Mouse (Mus musculus) CH12.LX (cell line): Measurements from ENCODE around the gene Gm17545. TPM values are rescaled to one million over a fixed set of nuclear protein-coding genes. Genes with fewer than 3 reads are reported as not detected.

ENCODE experiments used
- DNase-seq: peaks from one replicate; pipeline ENCODE4 v3.0.0-alpha.2; 2013; ENCODE audit errors: extremely low read depth
- H3K27ac ChIP-seq: 2 replicates; pipeline ENCODE4 v1.5.1; 2012; ENCODE audit warnings: low read depth, mild to moderate bottlenecking, control low read depth, moderate library complexity; ENCODE audit not compliant: insufficient read depth
- H3K27me3 ChIP-seq: replicated peaks from 2 replicates; pipeline ENCODE3; 2012; ENCODE audit warnings: inconsistent platforms
- H3K36me3 ChIP-seq, 2 experiments: replicated peaks in 1 of 2; 2 replicates each; pipeline versions ENCODE3 to v1.6.1; 2012; ENCODE audit warnings: inconsistent platforms in 1 of 2, low read length in 1 of 2, mild to moderate bottlenecking in 1 of 2, mixed read lengths in 1 of 2, moderate library complexity in 1 of 2; ENCODE audit not compliant: control insufficient read depth in 1 of 2, insufficient read depth in 1 of 2
- H3K4me1 ChIP-seq, 2 experiments: 2 replicates each; pipeline ENCODE4 v1.6.1; 2012; ENCODE audit warnings: inconsistent platforms in 1 of 2, moderate library complexity in 1 of 2; ENCODE audit not compliant: insufficient read depth in 2 of 2, control insufficient read depth in 1 of 2
- H3K4me2 ChIP-seq: 2 replicates; pipeline ENCODE4 v1.6.1; 2012; ENCODE audit warnings: low read depth, mild to moderate bottlenecking, control low read depth; ENCODE audit not compliant: poor library complexity, insufficient read depth, severe bottlenecking
- H3K4me3 ChIP-seq, 3 experiments: fragments of 150-350 bp in 1 of 3; sonication (generic) in 1 of 3; replicated peaks in 1 of 3; 2 replicates each; pipeline versions ENCODE3 to v1.5.1; 2011 to 2012; ENCODE audit warnings: low read depth in 2 of 3, low read length in 2 of 3, mild to moderate bottlenecking in 2 of 3, moderate library complexity in 2 of 3, control low read depth in 1 of 3, improper control_type of control experiment in 1 of 3, inconsistent platforms in 1 of 3, mixed read lengths in 1 of 3; ENCODE audit not compliant: poor library complexity in 1 of 3
- H3K79me2 ChIP-seq: replicated peaks from 2 replicates; pipeline ENCODE4 v1.6.1; 2012; ENCODE audit warnings: mild to moderate bottlenecking, moderate library complexity; ENCODE audit not compliant: control insufficient read depth, poor library complexity, insufficient read depth, severe bottlenecking; ENCODE audit errors: extremely low read depth
- H3K9ac ChIP-seq: 2 replicates; pipeline ENCODE4 v1.6.1; 2012; ENCODE audit warnings: low read depth, mild to moderate bottlenecking, control low read depth, moderate library complexity; ENCODE audit not compliant: insufficient read depth
- H3K9me3 ChIP-seq: replicated peaks from 2 replicates; pipeline ENCODE3; 2012; ENCODE audit warnings: low read length, inconsistent platforms, mixed read lengths
- CTCF ChIP-seq, 2 experiments: IDR thresholded peaks in 1 of 2; conservative IDR thresholded peaks in 1 of 2; 2 replicates each; pipeline ENCODE4 v1.5.1; 2011 to 2012; ENCODE audit warnings: low read depth in 2 of 2, low read length in 2 of 2, improper control_type of control experiment in 1 of 2, inconsistent platforms in 1 of 2, mild to moderate bottlenecking in 1 of 2, moderate library complexity in 1 of 2
- E2F4 ChIP-seq: IDR thresholded peaks from 2 replicates; pipeline ENCODE4 v1.6.1; 2011; ENCODE audit warnings: low read depth, low read length, improper control_type of control experiment; ENCODE audit not compliant: insufficient replicate concordance
- ETS1 ChIP-seq: conservative IDR thresholded peaks from 2 replicates; pipeline ENCODE4 v1.6.1; 2012; ENCODE audit warnings: low read depth, mild to moderate bottlenecking, inconsistent platforms, low read length, improper control_type of control experiment, moderate library complexity
- GABPA ChIP-seq: IDR thresholded peaks from 2 replicates; pipeline ENCODE4 v1.6.1; 2012; ENCODE audit warnings: low read depth, low read length, improper control_type of control experiment, inconsistent platforms; ENCODE audit not compliant: insufficient replicate concordance
- KAT2A ChIP-seq: IDR thresholded peaks from 2 replicates; pipeline ENCODE4 v1.6.1; 2012; ENCODE audit warnings: low read length, improper control_type of control experiment, inconsistent platforms; ENCODE audit not compliant: insufficient replicate concordance
- MAFK ChIP-seq: IDR thresholded peaks from 2 replicates; pipeline ENCODE4 v1.6.1; 2011; ENCODE audit warnings: low read length, improper control_type of control experiment; ENCODE audit not compliant: insufficient replicate concordance
- MYC ChIP-seq: IDR thresholded peaks from 2 replicates; pipeline ENCODE4 v1.6.1; 2011; ENCODE audit warnings: low read depth, mild to moderate bottlenecking, improper control_type of control experiment, low read length
- NRF1 ChIP-seq: IDR thresholded peaks from 2 replicates; pipeline ENCODE4 v1.6.1; 2014; ENCODE audit warnings: low read depth, mild to moderate bottlenecking, inconsistent platforms, low read length, improper control_type of control experiment, moderate library complexity
- POLR2A ChIP-seq: IDR thresholded peaks from 2 replicates; pipeline ENCODE4 v1.6.1; 2011; ENCODE audit warnings: low read depth, mild to moderate bottlenecking, improper control_type of control experiment, low read length
- RCOR1 ChIP-seq: conservative IDR thresholded peaks from 2 replicates; pipeline ENCODE4 v1.6.1; 2012; ENCODE audit warnings: low read depth, mild to moderate bottlenecking, inconsistent platforms, low read length, improper control_type of control experiment
- TBP ChIP-seq: conservative IDR thresholded peaks from 2 replicates; pipeline ENCODE4 v1.6.1; 2011; ENCODE audit warnings: low read depth, low read length, improper control_type of control experiment
- UBTF ChIP-seq: IDR thresholded peaks from 2 replicates; pipeline ENCODE4 v1.6.1; 2012; ENCODE audit warnings: low read depth, mild to moderate bottlenecking, inconsistent platforms, low read length, improper control_type of control experiment, moderate library complexity
- USF2 ChIP-seq: conservative IDR thresholded peaks from 2 replicates; pipeline ENCODE4 v1.6.1; 2011; ENCODE audit warnings: low read depth, low read length, improper control_type of control experiment
- dilution Hi-C: fragments of 300-500 bp; cut with MboI; formaldehyde crosslinking; loops from 2 replicates; pipeline ENCODE4 v1.14.3; 2020; ENCODE audit warnings: low sequenced_read_pairs; ENCODE audit not compliant: extremely low pct_unique_long_range_greater_than_20kb, extremely low pct_ligation_motif_present
- in situ Hi-C: fragments of 300-500 bp; cut with MboI; formaldehyde crosslinking; loops from 3 replicates; pipeline ENCODE4 v1.14.3; 2019; ENCODE audit warnings: low sequenced_read_pairs, low pct_ligation_motif_present, low pct_unique_long_range_greater_than_20kb, mixed read lengths
- polyA plus RNA-seq: library from polyadenylated mRNA; unstranded; fragments of >175 nt; gene quantifications from 2 replicates; pipeline ENCODE4 v1.2.1, GENCODE M21; 2012; ENCODE audit warnings: low read depth; ENCODE audit not compliant: insufficient read length
- total RNA-seq, 2 experiments: library from RNA; depleted of rRNA; stranded (reverse); fragments of 300-350 nt in 1 of 2; fragments of >200 nt in 1 of 2; gene quantifications; 2 replicates each; pipeline ENCODE4 v1.2.3; 2012 to 2014

Gene Gm17545
- total and polyA plus RNA-seq, 3 experiments = not detected

DNA sequence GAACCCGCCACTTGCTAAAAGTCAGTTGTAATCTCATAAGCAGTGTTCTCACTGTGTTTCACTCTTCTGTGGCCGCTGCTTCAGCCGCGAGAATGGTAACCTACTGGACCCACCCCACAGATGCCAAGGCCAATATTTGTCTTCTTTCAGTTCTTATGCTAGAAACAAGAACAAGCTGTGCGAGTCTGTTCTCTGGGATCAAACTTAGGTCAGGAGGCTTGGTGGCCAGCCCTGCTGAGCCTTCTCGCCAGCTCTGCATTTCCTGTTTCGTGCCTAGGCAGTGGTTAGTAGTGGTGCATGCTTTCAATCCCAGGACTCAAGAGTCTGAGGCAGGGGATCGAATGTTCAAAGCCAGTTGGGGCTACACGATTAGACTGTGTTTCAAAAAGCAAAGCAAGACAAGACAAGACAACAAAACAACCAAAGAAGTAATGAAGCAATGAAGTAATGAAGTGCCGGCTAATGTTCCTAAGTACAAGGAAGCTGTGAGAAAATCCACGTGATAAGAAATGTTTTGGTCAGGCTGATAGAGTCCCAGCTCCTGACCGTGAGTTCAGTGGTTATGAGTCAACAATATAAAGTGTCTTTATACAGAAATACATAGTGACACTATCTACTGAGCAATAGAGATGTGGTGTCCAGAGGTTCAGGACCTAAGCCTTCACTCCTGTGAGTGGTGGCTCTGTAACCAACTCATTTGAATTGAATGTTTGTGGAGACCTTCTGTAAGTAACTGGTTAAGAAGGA lies 30.6 kb downstream of the Gm17545 start:
- Histone ChIP-seq H3K4me3 (no peak overlapping the region), H3K4me1 (no peaks in the 10 kb centered on the region), H3K4me2 (no peak overlapping the region), H3K27me3 (no peaks in the 10 kb centered on the region), H3K27ac (no peak overlapping the region), H3K36me3 (no peaks in the 10 kb centered on the region), H3K9me3 (no peaks in the 10 kb centered on the region), H3K9ac (no peak overlapping the region), H3K79me2 (no peaks in the 10 kb centered on the region)
- TF ChIP-seq MYC = no peak
- TF ChIP-seq CTCF (conservative IDR thresholded peaks at IDR 0.05 in 1 of 2, IDR thresholded peaks at IDR 0.05 in 1 of 2; ENCODE audit: low read depth in 2 of 2, low read length in 2 of 2) = no peak
- TF ChIP-seq KAT2A = no peak
- no peak for TF ChIP-seq GABPA
- in situ Hi-C loops = no loop called here
- no peak for DNase-seq
- dilution Hi-C loops = no loop called here

DNA sequence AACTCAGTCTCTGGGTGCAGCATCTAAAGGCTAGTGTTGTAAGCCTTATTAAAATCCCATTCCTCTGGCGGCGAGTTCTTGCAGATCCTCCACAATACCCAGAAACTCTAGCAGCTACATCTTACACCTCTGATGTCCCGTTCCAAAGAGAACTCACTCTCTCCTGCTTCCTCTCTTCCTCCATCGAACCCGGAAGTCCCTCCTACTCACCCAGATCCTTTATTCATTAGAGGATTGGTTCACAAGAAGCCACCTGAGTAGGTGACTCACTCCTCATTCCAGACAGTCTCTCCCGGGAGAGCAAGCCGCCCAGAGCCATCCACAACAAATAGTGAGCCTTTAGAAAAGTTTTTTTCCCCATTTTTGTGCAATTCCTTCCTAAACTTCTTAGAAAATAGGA lies 32.1 kb downstream of the Gm17545 start:
- TF ChIP-seq UBTF (no peak), POLR2A (no peak), NRF1 (no peak), MAFK (no peak)
- no peaks in the 10 kb centered on the region for H3K79me2 ChIP-seq
- no peak overlapping the region for H3K4me3 ChIP-seq
- no peak overlapping the region for H3K4me2 ChIP-seq
- H3K9ac ChIP-seq = no peak overlapping the region
- H3K36me3 ChIP-seq = no peaks in the 10 kb centered on the region
- no peak for DNase-seq
- dilution Hi-C loops (no loop called here), in situ Hi-C loops (no loop called here)
- H3K4me1 ChIP-seq = no peaks in the 10 kb centered on the region
- no peaks in the 10 kb centered on the region for H3K9me3 ChIP-seq
- no peaks in the 10 kb centered on the region for H3K27me3 ChIP-seq
- H3K27ac ChIP-seq = no peak overlapping the region

DNA sequence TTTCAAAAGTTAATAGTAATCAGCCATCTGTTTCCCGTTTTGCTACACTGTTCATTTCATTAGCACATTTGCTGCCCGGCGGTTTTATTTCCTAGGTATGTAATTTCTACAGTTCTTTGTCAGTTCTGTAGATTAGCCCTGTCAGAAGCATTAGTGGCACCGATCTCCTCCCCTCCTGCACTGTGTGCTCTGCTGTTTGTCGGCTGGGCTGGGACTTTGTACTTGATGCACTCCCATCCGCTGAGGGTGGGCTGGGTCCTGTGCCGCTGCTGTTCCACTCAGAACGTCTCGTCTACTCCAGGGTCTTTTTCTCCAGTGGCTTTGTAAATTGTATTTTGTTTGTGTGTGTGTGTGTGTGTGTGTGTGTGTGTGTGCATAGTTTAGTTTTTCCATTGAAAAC lies 34.9 kb downstream of the Gm17545 start:
- TF ChIP-seq RCOR1 (no peak), TBP (no peak), USF2 (no peak), E2F4 (no peak), NRF1 (no peak), ETS1 (no peak)
- no peak for DNase-seq
- Histone ChIP-seq H3K4me2 (no peak overlapping the region), H3K4me1 (no peaks in the 10 kb centered on the region), H3K4me3 (no peak overlapping the region), H3K27ac (no peak overlapping the region), H3K9me3 (no peaks in the 10 kb centered on the region), H3K36me3 (no peaks in the 10 kb centered on the region), H3K79me2 (no peaks in the 10 kb centered on the region), H3K9ac (no peak overlapping the region), H3K27me3 (no peaks in the 10 kb centered on the region)
- in situ Hi-C loops (no loop called here), dilution Hi-C loops (no loop called here)
